Mouse (Mus musculus): Measurements from ENCODE around the gene Eme1. TPM values are rescaled to one million over a fixed set of nuclear protein-coding genes. Genes with fewer than 3 reads are reported as not detected.

Gene Eme1
- under 1 TPM in 1 of 2 experiments, not detected in 1; 0.52 TPM for total RNA-seq (2023)

DNA sequence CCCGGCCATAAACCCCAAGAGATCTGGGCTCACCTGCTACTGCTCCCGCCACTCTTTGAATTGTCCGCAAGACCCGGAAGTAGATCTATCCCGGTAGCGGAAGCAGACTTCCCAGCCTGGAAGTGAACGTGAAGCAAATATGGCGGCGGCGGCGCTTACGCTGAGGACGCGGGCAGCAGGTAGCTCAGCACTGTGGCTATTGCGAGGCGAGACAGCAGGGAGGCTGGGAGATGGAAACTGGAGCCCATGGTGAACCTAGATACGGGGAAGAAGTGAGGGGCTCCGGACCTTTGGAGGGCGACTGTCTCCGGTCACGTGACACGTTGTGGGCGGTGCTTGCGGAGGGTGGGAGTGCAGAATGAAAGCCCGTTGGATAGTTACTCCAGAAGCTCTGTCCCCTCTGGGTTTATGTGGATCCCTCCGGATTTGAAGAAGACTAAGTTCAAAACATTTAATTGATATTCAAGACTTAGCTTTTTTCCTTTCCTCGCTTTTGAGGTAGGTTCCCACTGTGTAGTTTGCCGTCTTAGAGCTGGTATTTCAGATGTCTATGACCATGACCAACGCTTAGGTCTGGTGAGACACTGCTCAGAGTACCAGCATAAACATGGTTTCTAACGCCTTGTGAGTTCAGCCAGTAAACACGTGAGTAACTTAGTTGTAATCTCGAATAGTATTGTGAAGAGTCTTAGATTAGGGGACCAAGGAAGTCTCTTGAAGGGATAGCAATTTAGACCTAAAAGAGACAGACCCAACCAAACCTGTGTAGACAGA is at the start of gene Eme1, which contains the start of gene Mrpl27:
Gene Eme1 (minus strand): TSS at position 302 of the 774 bp plus-strand sequence.
Gene Mrpl27 (plus strand): TSS at position 105 of the 774 bp plus-strand sequence.

GRCm38 (mm10) chr11:94676754-94677606 is 23.2 kb upstream of the Eme1 start, which contains the start of gene Xylt2:
Gene Xylt2, minus strand, starts transcription at chr11:94677515.

DNA sequence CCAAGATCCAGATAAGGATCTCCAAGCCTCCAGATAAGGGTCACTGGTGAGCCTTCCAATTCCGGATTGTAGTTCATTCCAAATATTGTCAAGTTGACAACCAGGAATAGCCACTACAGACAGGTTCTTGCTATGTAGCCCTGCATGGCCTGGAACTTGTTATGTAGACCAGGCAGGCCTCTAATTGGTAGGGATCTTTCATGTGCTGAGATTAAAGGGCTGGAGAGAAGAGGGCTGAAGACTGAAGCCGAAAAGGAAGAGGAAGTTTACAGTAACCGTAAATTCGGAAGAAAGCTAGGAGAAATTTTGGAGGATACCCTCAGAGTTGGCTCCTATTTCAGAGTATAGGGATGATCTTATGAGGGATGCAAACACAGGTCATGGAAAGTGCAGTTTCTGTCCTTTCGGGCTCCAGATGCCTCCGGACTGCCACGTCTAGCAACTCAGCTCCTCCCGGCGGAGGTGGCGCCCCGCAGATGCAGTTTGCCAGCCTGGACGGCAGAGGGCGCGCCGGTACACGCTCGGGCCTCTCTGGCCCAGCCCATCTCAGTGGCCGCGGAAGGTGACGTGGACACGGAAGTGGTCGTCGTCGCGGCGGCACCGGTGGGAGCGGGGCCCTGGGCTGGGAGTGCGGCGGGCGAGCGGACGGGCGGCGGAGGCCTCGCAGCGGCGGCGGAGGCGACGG is 24.4 kb downstream of the Eme1 start, which contains the start of gene Lrrc59:
Gene Lrrc59 (plus strand): TSS at position 569 of the 685 bp plus-strand sequence.

DNA sequence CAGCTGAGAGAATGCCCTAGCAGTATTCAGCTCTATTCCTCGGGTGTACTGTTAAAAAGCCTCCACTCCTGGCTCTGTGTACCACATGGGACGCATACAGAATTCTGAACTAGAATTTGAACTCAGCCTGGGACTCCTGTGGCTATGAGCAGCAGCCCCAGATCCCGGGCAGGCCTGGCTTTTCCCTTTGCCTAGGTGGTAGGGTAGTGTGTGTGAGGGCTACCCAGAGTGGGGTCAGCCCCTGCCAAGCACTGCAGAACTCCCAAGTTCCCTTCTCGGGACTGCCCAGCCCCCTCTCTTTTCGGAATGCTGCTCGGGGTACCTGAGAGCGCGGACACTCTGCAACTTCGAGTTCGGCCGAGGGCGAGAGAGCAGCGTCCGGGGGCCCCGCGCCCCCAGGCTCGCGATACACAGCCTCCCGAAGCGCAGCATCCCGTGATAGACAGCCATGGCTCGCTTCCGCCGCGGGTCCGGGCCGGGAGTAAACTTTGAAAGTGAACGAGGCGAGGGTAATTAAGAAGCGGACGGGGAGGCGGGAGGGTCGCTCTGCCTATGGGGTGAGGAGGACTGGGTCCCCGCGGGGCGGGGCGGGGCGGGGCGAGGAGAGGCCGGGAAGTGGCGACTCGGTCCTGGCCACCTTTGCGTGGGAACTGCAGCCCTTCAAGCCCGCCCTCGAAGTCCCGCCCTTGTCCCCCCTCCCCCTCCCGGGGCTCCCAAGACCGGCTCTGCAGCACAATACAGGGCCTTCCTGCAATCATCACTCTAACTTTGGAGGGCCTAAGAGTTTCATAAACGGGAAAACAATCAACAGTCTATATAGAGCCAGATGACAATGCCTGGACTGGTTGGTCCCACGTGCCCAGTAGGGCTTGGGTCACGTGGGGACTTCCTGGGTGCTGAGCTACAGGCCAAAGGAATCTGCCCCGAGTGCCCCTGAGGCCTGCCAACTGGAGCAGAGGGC is 52.2 kb downstream of the Eme1 start, which contains the start of gene Acsf2:
Gene Acsf2 (minus strand): TSS at position 551 of the 961 bp plus-strand sequence.

Other genes with a start within 250 kb of the Eme1 start
- gene Cacna1g, start 179.8 kb downstream of the Eme1 start, total RNA-seq (2023) = not detected
- gene Spata20, start 167.8 kb downstream of the Eme1 start, total RNA-seq (2023) = not detected
- not detected for gene Epn3, start 154.0 kb downstream of the Eme1 start, total RNA-seq (2023)
- under 1 TPM; 0.60 to 0.73 TPM for gene Mycbpap, start 132.2 kb downstream of the Eme1 start, total RNA-seq (2023)
- gene Rsad1, start 104.7 kb downstream of the Eme1 start, total RNA-seq (2023) = 1 to 10 TPM; 2.4 to 3.1 TPM
- not detected for gene Chad, start 88.9 kb downstream of the Eme1 start, total RNA-seq (2023)
- gene Acsf2, start 52.1 kb downstream of the Eme1 start, total RNA-seq (2023) = 10 to 100 TPM; 28.8 to 30.3 TPM
- 10 to 100 TPM; 91.0 to 92.7 TPM for gene Lrrc59, start 24.2 kb downstream of the Eme1 start, total RNA-seq (2023)
- 10 to 100 TPM; 18.3 to 20.4 TPM for gene Mrpl27, start 197 bp downstream of the Eme1 start, total RNA-seq (2023)
- 10 to 100 TPM; 14.6 to 16.7 TPM for gene Xylt2, start 23.6 kb upstream of the Eme1 start, total RNA-seq (2023)
- gene Gm11541, start 50.5 kb upstream of the Eme1 start, total RNA-seq (2023) = not detected
- gene Cdc34b, start 87.8 kb upstream of the Eme1 start, total RNA-seq (2023) = not detected
- not detected for gene Tmem92, start 128.7 kb upstream of the Eme1 start, total RNA-seq (2023)

All from monocyte, adult 59 days (primary cell).